Mouse (Mus musculus): Measurements from ENCODE around the gene Isg20.
A peak's percentile ranks its signal among the peaks of the same experiment; 100 is the strongest.

DNA sequence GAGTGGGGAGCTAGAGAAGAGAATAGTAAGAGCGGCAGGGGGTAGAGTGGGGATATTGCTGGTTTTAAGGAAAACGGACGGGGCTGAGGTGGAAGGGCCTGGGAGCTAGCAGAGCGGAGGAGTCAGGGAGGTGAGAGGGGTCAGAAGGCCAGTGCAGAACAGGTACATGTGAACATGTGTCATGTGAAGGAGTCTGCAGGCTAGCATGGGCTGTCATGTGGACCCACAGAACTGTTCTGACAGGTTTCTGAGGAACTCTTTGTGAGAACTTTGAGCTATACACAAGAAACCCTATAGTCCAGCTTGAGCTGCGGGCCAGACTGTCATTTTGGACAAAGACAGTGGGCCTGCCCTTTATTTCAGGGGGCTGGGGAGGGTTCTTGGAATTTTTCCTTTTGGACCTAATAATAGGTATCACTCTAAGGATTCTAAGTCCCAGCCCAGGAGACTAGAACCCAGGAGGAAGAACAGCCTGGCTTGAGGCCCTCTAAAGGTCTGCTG is at the start of gene Isg20:
- TF ChIP-seq CTCF (IDR thresholded peaks at IDR 0.05; ENCODE audit: insufficient read depth, low read length) (no peak), POLR2A (IDR thresholded peaks at IDR 0.05; ENCODE audit: borderline replicate concordance, extremely low read depth, low read depth, low read length) (0 out of 2 replicates have a peak, but pooled peaks have one; percentile 18)

Measured in lung, adult 2 months (tissue).